Mouse (Mus musculus) liver, embryonic 14.5 days (tissue): ENCODE results near the gene Slc6a2. TPM values are rescaled to one million over a fixed set of nuclear protein-coding genes. Genes with fewer than 3 reads are reported as not detected.

Experiments used
- ATAC-seq: fragments of 200-750 bp; cut with Nextera tagmentation; 2 replicates; pipeline ENCODE4 v1.8.0; 2017; ENCODE audit warnings: moderate number of reproducible peaks, mild to moderate bottlenecking, moderate library complexity; ENCODE audit not compliant: insufficient read depth
- DNase-seq, 3 experiments: peaks; one replicate each; pipeline ENCODE4 v3.0.0-alpha.2; 2012 to 2013; ENCODE audit warnings: low read depth in 3 of 3, low spot score in 3 of 3
- H3K27ac ChIP-seq: fragments of 300-500 bp; sonication (generic); 2 replicates; pipeline ENCODE4 v1.5.1; 2014; ENCODE audit warnings: moderate library complexity, mild to moderate bottlenecking, control low read depth, inconsistent platforms
- H3K27me3 ChIP-seq: fragments of 300-500 bp; sonication (generic); 2 replicates; pipeline ENCODE4 v1.6.1; 2014; ENCODE audit warnings: mild to moderate bottlenecking, low read length, moderate library complexity; ENCODE audit not compliant: control insufficient read depth, insufficient read depth
- H3K36me3 ChIP-seq: fragments of 300-500 bp; sonication (generic); replicated peaks from 2 replicates; pipeline ENCODE4 v1.6.1; 2014; ENCODE audit warnings: low read depth; ENCODE audit not compliant: control insufficient read depth, insufficient read depth
- H3K4me1 ChIP-seq, 2 experiments: fragments of 200-500 bp in 1 of 2; fragments of 300-500 bp in 1 of 2; sonication (generic) in 1 of 2; replicated peaks; 2 replicates each; pipeline ENCODE4 v1.6.1; 2012 to 2014; ENCODE audit warnings: antibody characterized with exemption in 1 of 2, inconsistent platforms in 1 of 2, low read length in 1 of 2; ENCODE audit not compliant: control insufficient read depth in 2 of 2, insufficient read depth in 2 of 2
- H3K4me2 ChIP-seq: fragments of 300-500 bp; sonication (generic); 2 replicates; pipeline ENCODE4 v1.6.1; 2014; ENCODE audit warnings: low read depth, mild to moderate bottlenecking, control low read depth, moderate library complexity
- H3K4me3 ChIP-seq, 2 experiments: fragments of 200-500 bp in 1 of 2; fragments of 300-500 bp in 1 of 2; sonication (generic) in 1 of 2; 2 replicates each; pipeline ENCODE4 v1.5.1; 2012 to 2014; ENCODE audit warnings: low read depth in 2 of 2, low read length in 2 of 2, mild to moderate bottlenecking in 2 of 2, control low read depth in 1 of 2, inconsistent platforms in 1 of 2, moderate library complexity in 1 of 2; ENCODE audit not compliant: insufficient read depth in 1 of 2
- H3K9ac ChIP-seq: fragments of 300-500 bp; sonication (generic); replicated peaks from 2 replicates; pipeline ENCODE4 v1.6.1; 2014; ENCODE audit warnings: mild to moderate bottlenecking, control low read depth, moderate library complexity
- H3K9me3 ChIP-seq: fragments of 300-500 bp; sonication (generic); 2 replicates; pipeline ENCODE4 v1.6.1; 2016; ENCODE audit warnings: low read length, mixed read lengths; ENCODE audit not compliant: control insufficient read depth
- CTCF ChIP-seq: IDR thresholded peaks from 2 replicates; pipeline ENCODE4 v1.5.1; 2016; ENCODE audit warnings: antibody characterized with exemption, low read depth, control low read depth
- EP300 ChIP-seq: IDR thresholded peaks from 2 replicates; pipeline ENCODE4 v1.6.1; 2016; ENCODE audit warnings: antibody characterized with exemption, low read depth
- WGBS: fragments of 180-500 bp; shearing (Covaris S2); extraction: QIAGEN DNeasy Blood & Tissue Kit; methylation state at CpG from one replicate; pipeline ENCODE4 v1.1.7; 2014; ENCODE audit not compliant: insufficient replicate concordance; 5-methylcytosine and 5-hydroxymethylcytosine counted together
- polyA plus RNA-seq, 2 experiments: library from polyadenylated mRNA; depleted of rRNA in 1 of 2; stranded (reverse) in 1 of 2; unstranded in 1 of 2; fragments of >200 nt; fragmentation: Nextera tagmentation in 1 of 2; extraction: Ambion mirVana in 1 of 2; gene quantifications; 2 replicates each; pipeline versions ENCODE4 v1.2.1 to v1.2.3; 2012 to 2014

The Slc6a2 gene
- polyA plus RNA-seq, 2 experiments: under 0.01 TPM; not detected in 1

DNA sequence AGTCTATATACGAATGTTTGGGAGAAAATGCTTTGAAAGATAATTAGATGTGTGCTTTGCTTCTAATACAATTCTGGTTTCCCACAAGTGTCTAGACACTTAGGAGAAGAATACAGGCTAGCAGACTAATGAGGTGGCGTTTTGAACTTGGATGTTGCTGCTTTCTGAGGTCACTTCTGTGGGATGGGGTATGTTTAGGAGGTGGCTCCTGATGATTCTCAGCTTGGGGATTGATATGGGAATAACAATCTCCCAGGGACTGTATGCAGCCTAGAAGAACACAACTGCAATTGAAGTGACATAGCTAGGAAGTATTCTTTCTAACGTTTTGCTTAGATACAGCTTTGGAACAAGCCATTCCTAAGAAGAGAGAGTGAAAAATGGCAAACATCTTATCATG, 22.6 kb downstream of the Slc6a2 start:
- no peak for DNase-seq
- H3K27ac ChIP-seq: no peak overlapping the region
- H3K36me3 ChIP-seq: no peaks in the 10 kb centered on the region
- no peak overlapping the region for H3K9ac ChIP-seq
- no peak for ATAC-seq
- H3K27me3 ChIP-seq: no peaks in the 10 kb centered on the region
- 46% methylated on average over 3 of the region's 3 CpGs for WGBS
- H3K9me3 ChIP-seq: no peaks in the 10 kb centered on the region
- H3K4me1 ChIP-seq: no peaks in the 10 kb centered on the region
- H3K4me3 ChIP-seq: no peak overlapping the region
- TF ChIP-seq CTCF (no peak), EP300 (no peak)
- H3K4me2 ChIP-seq: no peak overlapping the region

DNA sequence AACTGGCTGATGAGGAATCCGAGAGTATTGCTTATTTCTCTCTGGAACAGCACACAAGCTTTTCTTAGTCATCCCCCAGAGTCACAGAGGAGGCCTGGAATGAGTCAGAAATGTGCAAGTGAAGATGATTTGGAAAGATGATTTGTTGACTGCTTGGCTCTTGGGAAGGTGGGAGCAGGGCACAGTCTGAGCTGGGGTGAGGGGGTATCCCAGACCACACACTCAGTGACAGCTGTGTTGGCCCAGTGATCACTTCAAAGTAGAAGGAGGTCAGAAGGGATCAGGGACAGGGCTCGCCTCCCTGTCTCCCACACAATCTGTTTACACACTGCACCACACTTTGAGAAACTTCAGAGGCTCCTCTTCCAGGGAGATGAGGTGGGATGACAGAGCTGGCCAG, 24.5 kb downstream of the Slc6a2 start:
- no peak overlapping the region for H3K9ac ChIP-seq
- ATAC-seq (no peak), DNase-seq (no peak)
- no peaks in the 10 kb centered on the region for H3K27me3 ChIP-seq
- WGBS: 42% methylated on average over 2 of the region's 2 CpGs
- H3K4me3 ChIP-seq: no peak overlapping the region
- no peak overlapping the region for H3K4me2 ChIP-seq
- no peaks in the 10 kb centered on the region for H3K4me1 ChIP-seq
- TF ChIP-seq CTCF (no peak), EP300 (no peak)
- no peak overlapping the region for H3K27ac ChIP-seq
- H3K9me3 ChIP-seq: no peaks in the 10 kb centered on the region
- H3K36me3 ChIP-seq: no peaks in the 10 kb centered on the region

DNA sequence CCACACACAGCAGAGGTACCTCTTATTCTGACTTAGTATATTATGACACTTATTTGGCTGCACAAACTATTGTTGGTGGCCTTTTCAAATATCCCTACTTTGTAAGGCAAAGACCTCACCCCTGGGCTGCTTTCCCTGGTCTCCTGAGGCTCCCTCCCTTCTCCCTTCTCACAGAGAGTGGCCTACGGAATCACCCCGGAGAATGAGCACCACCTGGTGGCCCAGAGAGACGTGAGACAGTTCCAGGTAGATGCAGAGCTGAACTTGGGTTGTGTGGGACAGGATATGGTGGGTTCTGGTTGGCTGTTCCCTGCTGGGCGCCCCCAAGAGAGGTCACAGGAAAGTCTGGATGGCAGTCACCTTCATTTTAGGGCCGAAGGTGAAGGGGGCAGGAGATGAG, 37.0 kb downstream of the Slc6a2 start:
- Histone ChIP-seq H3K4me3 (no peak overlapping the region), H3K36me3 (no peaks in the 10 kb centered on the region), H3K27ac (no peak overlapping the region), H3K4me2 (no peak overlapping the region), H3K9me3 (no peaks in the 10 kb centered on the region), H3K27me3 (no peaks in the 10 kb centered on the region), H3K4me1 (no peaks in the 10 kb centered on the region), H3K9ac (no peak overlapping the region)
- ATAC-seq (no peak), DNase-seq (no peak)
- TF ChIP-seq EP300 (no peak), CTCF (peak; percentile 53)
- WGBS: 23% methylated on average over 5 of the region's 5 CpGs

DNA sequence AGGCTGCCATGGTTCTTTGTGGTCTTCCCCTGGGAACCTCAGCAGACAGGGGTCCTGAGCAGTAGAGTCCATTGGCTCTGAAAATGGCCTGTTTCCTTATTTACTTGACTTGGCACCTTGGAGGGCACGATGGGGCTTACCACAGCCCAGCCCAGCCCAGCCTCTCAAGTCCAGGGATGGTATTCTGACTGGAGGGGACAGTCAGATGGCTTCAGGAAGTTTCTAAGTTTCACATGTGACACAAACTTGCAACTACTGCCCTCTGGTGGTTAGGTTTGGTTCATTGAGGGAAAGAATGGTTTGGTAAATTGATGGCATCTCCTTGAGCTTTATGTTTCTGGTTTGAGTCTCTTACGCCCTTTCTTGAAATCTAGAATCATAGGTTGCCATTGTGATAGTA, 38.7 kb downstream of the Slc6a2 start:
- ATAC-seq (no peak), DNase-seq (peak in 2 of 3 experiments; percentile 9 to 10)
- H3K4me2 ChIP-seq: no peak overlapping the region
- H3K36me3 ChIP-seq: no peaks in the 10 kb centered on the region
- H3K27ac ChIP-seq: no peak overlapping the region
- H3K4me3 ChIP-seq: no peak overlapping the region
- 29% methylated on average over 2 of the region's 2 CpGs for WGBS
- H3K9me3 ChIP-seq: no peaks in the 10 kb centered on the region
- H3K4me1 ChIP-seq: no peaks in the 10 kb centered on the region
- H3K27me3 ChIP-seq: no peaks in the 10 kb centered on the region
- TF ChIP-seq CTCF (peak; percentile 54), EP300 (no peak)
- no peak overlapping the region for H3K9ac ChIP-seq

DNA sequence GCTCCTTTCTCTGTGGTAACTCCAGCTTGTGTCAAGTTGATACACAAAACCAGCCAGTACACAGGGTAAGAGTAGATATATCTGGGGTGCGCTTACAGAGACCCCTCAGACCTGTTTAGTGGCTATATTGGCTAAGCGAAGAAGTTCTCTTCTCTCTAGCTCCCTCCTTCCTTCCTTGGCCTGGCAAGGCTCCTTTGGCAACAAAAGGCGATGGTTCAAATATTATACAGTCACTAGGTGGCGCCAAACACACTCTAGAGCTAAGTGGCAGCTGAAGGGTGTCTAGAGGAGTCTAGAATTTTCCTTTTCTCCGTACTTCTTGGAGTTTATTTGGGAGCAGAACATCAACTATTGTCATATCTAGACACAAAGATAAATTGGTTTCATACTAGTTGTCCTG, 50.4 kb downstream of the Slc6a2 start:
- Histone ChIP-seq H3K27me3 (no peaks in the 10 kb centered on the region), H3K36me3 (no peaks in the 10 kb centered on the region), H3K4me3 (no peak overlapping the region), H3K4me1 (no peaks in the 10 kb centered on the region), H3K4me2 (no peak overlapping the region), H3K27ac (no peak overlapping the region), H3K9ac (no peak overlapping the region), H3K9me3 (no peaks in the 10 kb centered on the region)
- WGBS: 17% methylated on average over 5 of the region's 5 CpGs
- DNase-seq (peak in 2 of 3 experiments; percentile 5 to 6), ATAC-seq (no peak)
- TF ChIP-seq EP300 (no peak), CTCF (peak; percentile 47; the same call in 1 of the 2 replicates)

DNA sequence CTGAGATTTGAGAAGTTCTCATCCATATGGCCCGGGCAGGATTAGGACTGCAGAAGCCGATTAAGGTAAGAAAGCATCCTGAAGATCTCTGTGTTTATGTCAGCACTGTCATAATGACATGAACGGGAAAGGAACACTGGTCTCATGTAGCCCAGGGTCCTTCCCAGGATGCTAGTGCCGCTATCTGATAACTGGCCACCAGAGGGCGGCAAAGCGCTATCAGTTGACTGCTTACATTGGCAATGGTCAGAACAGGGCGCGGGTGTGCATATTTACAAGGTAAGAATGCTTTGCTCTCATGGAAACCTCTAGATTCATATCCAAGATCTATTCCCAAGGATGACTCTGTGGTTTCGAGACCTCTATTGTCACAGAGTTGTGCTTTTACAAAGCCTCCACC, 51.6 kb downstream of the Slc6a2 start:
- WGBS: 10% methylated on average over 9 of the region's 9 CpGs

More for the DNA sequence above, 51.6 kb downstream of the Slc6a2 start:
- Histone ChIP-seq H3K36me3 (no peaks in the 10 kb centered on the region), H3K4me3 (no peak overlapping the region), H3K27me3 (no peaks in the 10 kb centered on the region), H3K4me2 (no peak overlapping the region), H3K9ac (no peak overlapping the region), H3K27ac (no peak overlapping the region), H3K4me1 (no peaks in the 10 kb centered on the region), H3K9me3 (no peaks in the 10 kb centered on the region)
- ATAC-seq: no peak
- peak; percentile 92 for TF ChIP-seq CTCF
- TF ChIP-seq EP300: no peak
- DNase-seq: peak in 2 of 3 experiments; percentile 2 to 9
